Mouse (Mus musculus) ES-E14 (cell line): ENCODE data around the gene Lingo4. TPM values are rescaled to one million over a fixed set of nuclear protein-coding genes. Genes with fewer than 3 reads are reported as not detected.

Source experiments
- DNase-seq: peaks from one replicate; pipeline ENCODE4 v3.0.0-alpha.2; 2013; ENCODE audit warnings: low read depth, low spot score
- H3K27ac ChIP-seq: 2 replicates; pipeline ENCODE4 v1.5.1; 2012; ENCODE audit warnings: low read depth, mild to moderate bottlenecking, low read length, moderate library complexity, mixed read lengths; ENCODE audit not compliant: poor library complexity, insufficient read depth, severe bottlenecking
- H3K36me3 ChIP-seq: 2 replicates; pipeline ENCODE4 v1.6.1; 2012; ENCODE audit warnings: mild to moderate bottlenecking, low read length, moderate library complexity, mixed read lengths; ENCODE audit not compliant: control insufficient read depth, poor library complexity, insufficient read depth, severe bottlenecking
- H3K4me1 ChIP-seq, 2 experiments: fragments of 150-350 bp in 1 of 2; sonication (generic) in 1 of 2; 2 replicates each; pipeline ENCODE4 v1.6.1; 2012; ENCODE audit warnings: low read length in 2 of 2, mild to moderate bottlenecking in 1 of 2, mixed read lengths in 1 of 2; ENCODE audit not compliant: control insufficient read depth in 2 of 2, insufficient read depth in 2 of 2, poor library complexity in 1 of 2
- H3K4me3 ChIP-seq, 2 experiments: fragments of 150-350 bp in 1 of 2; sonication (generic) in 1 of 2; 2 replicates each; pipeline ENCODE4 v1.5.1; 2012; ENCODE audit warnings: low read length in 2 of 2, low read depth in 1 of 2, mild to moderate bottlenecking in 1 of 2, mixed read lengths in 1 of 2; ENCODE audit not compliant: insufficient read depth in 1 of 2, poor library complexity in 1 of 2, severe bottlenecking in 1 of 2
- H3K9ac ChIP-seq: 2 replicates; pipeline ENCODE4 v1.6.1; 2012; ENCODE audit warnings: low read depth, mild to moderate bottlenecking, low read length, mixed read lengths; ENCODE audit not compliant: poor library complexity, insufficient read depth, severe bottlenecking
- H3K9me3 ChIP-seq: fragments of 150-350 bp; sonication (generic); 2 replicates; pipeline ENCODE4 v1.6.1; 2012; ENCODE audit warnings: low read depth, mild to moderate bottlenecking, low read length; ENCODE audit not compliant: control insufficient read depth, insufficient read depth
- CHD2 ChIP-seq: IDR thresholded peaks from 2 replicates; pipeline ENCODE4 v1.6.1; 2014; ENCODE audit warnings: mild to moderate bottlenecking, low read depth, low read length, inconsistent platforms
- HCFC1 ChIP-seq: IDR thresholded peaks from 2 replicates; pipeline ENCODE4 v1.6.1; 2012; ENCODE audit warnings: low read length, inconsistent platforms, borderline replicate concordance; ENCODE audit not compliant: insufficient read depth
- MAFK ChIP-seq: IDR thresholded peaks from 2 replicates; pipeline ENCODE4 v1.6.1; 2014; ENCODE audit warnings: mild to moderate bottlenecking, low read depth, low read length, inconsistent platforms; ENCODE audit not compliant: insufficient read depth
- ZC3H11A ChIP-seq: IDR thresholded peaks from 2 replicates; pipeline ENCODE4 v1.6.1; 2012; ENCODE audit warnings: low read depth, mild to moderate bottlenecking, inconsistent platforms, low read length, borderline replicate concordance
- ZNF384 ChIP-seq: IDR thresholded peaks from 2 replicates; pipeline ENCODE4 v1.6.1; 2012; ENCODE audit warnings: low read depth, low read length, inconsistent platforms
- in situ Hi-C, 2 experiments: fragments of 600-800 bp; cut with MboI; formaldehyde crosslinking; loops; one replicate each; pipeline ENCODE4 v1.15.1; 2025; ENCODE audit warnings: low sequenced_read_pairs in 2 of 2, inconsistent platforms in 1 of 2; ENCODE audit not compliant: unreplicated experiment in 2 of 2
- total RNA-seq: library from RNA; depleted of rRNA; stranded (reverse); fragments of 300-350 nt; gene quantifications from 2 replicates; pipeline ENCODE4 v1.2.3, GENCODE M21; 2012

Gene Lingo4
- total RNA-seq, 1 experiment: not detected

GRCm38 (mm10) chr3:94430980-94431379 lies 32.7 kb downstream of the Lingo4 start:
- H3K27ac ChIP-seq: no peak overlapping the region
- H3K4me1 ChIP-seq: no peaks in the 10 kb centered on the region
- in situ Hi-C loops: no loop called here
- no peaks in the 10 kb centered on the region for H3K9me3 ChIP-seq
- DNase-seq: no peak
- TF ChIP-seq HCFC1: no peak
- no peak for TF ChIP-seq MAFK
- TF ChIP-seq CHD2: no peak
- no peak for TF ChIP-seq ZC3H11A
- TF ChIP-seq ZNF384: no peak
- H3K36me3 ChIP-seq: no peaks in the 10 kb centered on the region
- no peak overlapping the region for H3K4me3 ChIP-seq
- no peak overlapping the region for H3K9ac ChIP-seq

- Histone ChIP-seq H3K4me3 (no peak overlapping the region), H3K4me1 (no peaks in the 10 kb centered on the region), H3K9me3 (no peaks in the 10 kb centered on the region), H3K36me3 (no peaks in the 10 kb centered on the region), H3K9ac (no peak overlapping the region), H3K27ac (no peak overlapping the region)
- in situ Hi-C loops: no loop called here
- DNase-seq: no peak
- TF ChIP-seq HCFC1 (no peak), MAFK (no peak), ZC3H11A (no peak)
These were observed 36.0 kb downstream of the Lingo4 start for GRCm38 (mm10) chr3:94434305-94434704.

GRCm38 (mm10) chr3:94436420-94436819 lies 38.1 kb downstream of the Lingo4 start:
- in situ Hi-C loops: no loop called here
- Histone ChIP-seq H3K9me3 (no peaks in the 10 kb centered on the region), H3K36me3 (no peaks in the 10 kb centered on the region), H3K4me3 (no peak overlapping the region), H3K4me1 (no peaks in the 10 kb centered on the region), H3K9ac (no peak overlapping the region), H3K27ac (no peak overlapping the region)
- DNase-seq: no peak
- no peak for TF ChIP-seq MAFK
- TF ChIP-seq HCFC1: no peak
- no peak for TF ChIP-seq CHD2
- no peak for TF ChIP-seq ZC3H11A
- TF ChIP-seq ZNF384: no peak

- no peaks in the 10 kb centered on the region for H3K9me3 ChIP-seq
- TF ChIP-seq ZNF384 (no peak), MAFK (no peak), CHD2 (no peak), ZC3H11A (no peak), HCFC1 (no peak)
These were observed 42.9 kb downstream of the Lingo4 start for GRCm38 (mm10) chr3:94441182-94441581.

GRCm38 (mm10) chr3:94442951-94443596 lies 44.8 kb downstream of the Lingo4 start, which contains the start of gene Mrpl9:
Gene Mrpl9, plus strand, starts transcription at chr3:94443318.
- peak; percentile 77 for DNase-seq
- H3K4me1 ChIP-seq: 0 out of 4 replicates have a peak, but pooled peaks cover 0 to 4% of the 10 kb centered on the region in 2 experiments

More at GRCm38 (mm10) chr3:94441182-94441581, 42.9 kb downstream of the Lingo4 start:
- Histone ChIP-seq H3K9ac (no peak overlapping the region), H3K27ac (no peak overlapping the region), H3K4me3 (no peak overlapping the region), H3K4me1 (0 out of 4 replicates have a peak, but pooled peaks cover 0 to 4% of the 10 kb centered on the region in 2 experiments), H3K36me3 (peaks cover 9% of the 10 kb centered on the region)
- no peak for DNase-seq
- in situ Hi-C loops: no loop called here

More at GRCm38 (mm10) chr3:94442951-94443596, 44.8 kb downstream of the Lingo4 start, which contains the start of gene Mrpl9:
- peak within 1 kb of the TSS; percentile 99 for H3K9ac ChIP-seq
- H3K36me3 ChIP-seq: peaks cover 20% of the 10 kb centered on the region
- H3K4me3 ChIP-seq: peak within 1 kb of the TSS; percentile 96 to 100
- in situ Hi-C loops: no loop called here
- H3K27ac ChIP-seq: peak within 1 kb of the TSS; percentile 61; the same call in 1 of the 2 replicates
- 0 out of 2 replicates have a peak, but pooled peaks have one; percentile 9 for TF ChIP-seq ZC3H11A
- peak; percentile 71; the same call in 1 of the 2 replicates for TF ChIP-seq HCFC1
- TF ChIP-seq ZNF384: peak; percentile 98
- no peak for TF ChIP-seq MAFK
- TF ChIP-seq CHD2: no peak
- no peaks in the 10 kb centered on the region for H3K9me3 ChIP-seq
